Mouse (Mus musculus) monocyte, adult 59 days (primary cell): ENCODE data around the gene Ppp1r12b. TPM values are rescaled to one million over a fixed set of nuclear protein-coding genes. Genes with fewer than 3 reads are reported as not detected.

ENCODE experiments used
- total RNA-seq, 2 experiments: library from RNA; stranded (reverse); gene quantifications; one replicate each; pipeline ENCODE4 v1.2.4; 2023

Ppp1r12b gene
- 10 to 100 TPM; 22.1 to 22.7 TPM for total RNA-seq

GRCm38 (mm10) chr1:134955637-134956176, at the start of gene Ppp1r12b:
Ppp1r12b (minus strand) TSS chr1:134955942.

GRCm38 (mm10) chr1:134962053-134962803, 6.5 kb upstream of the Ppp1r12b start, which contains the start of gene Ube2t:
Ube2t (plus strand) TSS chr1:134962565.

Other genes with a start within 250 kb of the Ppp1r12b start
- gene Ube2t, start 6.6 kb upstream of the Ppp1r12b start, total RNA-seq, result 1 to 10 TPM; 2.5 to 3.6 TPM
- not detected for gene Lgr6, start 149.3 kb upstream of the Ppp1r12b start, total RNA-seq
- 10 to 100 TPM; 13.2 to 15.3 TPM for gene Ptpn7, start 176.8 kb upstream of the Ppp1r12b start, total RNA-seq
- gene Arl8a, start 190.9 kb upstream of the Ppp1r12b start, total RNA-seq, result 100 to 1,000 TPM; 162 to 177 TPM
- not detected for gene Gpr37l1, start 211.7 kb upstream of the Ppp1r12b start, total RNA-seq